Mouse (Mus musculus) heart, postnatal 10 days (tissue): ENCODE results near the gene Pde3a. TPM values are rescaled to one million over a fixed set of nuclear protein-coding genes. Genes with fewer than 3 reads are reported as not detected.

Experiments used
- DNase-seq, 2 experiments: peaks; one replicate each; pipeline ENCODE4 v3.0.0; 2021
- intact Hi-C: fragments of 180-260 bp; cut with DNase I; formaldehyde crosslinking; loops from one replicate; pipeline ENCODE4 v1.15.1; 2025
- total RNA-seq, 2 experiments: library from RNA; stranded (reverse); gene quantifications; 2 replicates each; pipeline ENCODE4 v1.2.3; 2021

Gene Pde3a
- total RNA-seq, 2 experiments from 2014 or later: 69.9 to 71.6 TPM

DNA sequence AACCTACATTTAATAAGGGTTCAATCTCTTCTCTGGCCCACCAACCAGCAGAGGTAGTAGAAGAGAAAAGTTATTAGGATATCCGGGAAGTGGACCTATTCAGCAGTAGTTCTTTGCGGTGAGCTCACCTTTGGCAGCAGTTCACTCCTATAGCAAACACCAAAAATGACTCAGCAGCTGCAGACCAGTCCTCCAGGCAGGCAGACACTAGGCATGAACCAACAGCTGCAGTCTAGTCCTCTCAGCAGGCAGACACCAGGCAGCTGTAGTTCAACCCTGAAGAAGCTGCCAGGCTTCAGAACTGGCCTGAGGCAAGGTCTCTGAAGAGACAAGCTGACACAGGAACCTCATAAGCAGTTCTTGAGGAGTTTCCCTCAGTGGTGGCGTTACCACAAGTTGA is 207.5 kb downstream of the Pde3a start:
- intact Hi-C loops: loop anchor here (10.0 kb wide), 1 partner anchor 292 kb away; no protein-coding TSS in a partner anchor
- peak in 1 of 2 experiments; percentile 22 for DNase-seq

DNA sequence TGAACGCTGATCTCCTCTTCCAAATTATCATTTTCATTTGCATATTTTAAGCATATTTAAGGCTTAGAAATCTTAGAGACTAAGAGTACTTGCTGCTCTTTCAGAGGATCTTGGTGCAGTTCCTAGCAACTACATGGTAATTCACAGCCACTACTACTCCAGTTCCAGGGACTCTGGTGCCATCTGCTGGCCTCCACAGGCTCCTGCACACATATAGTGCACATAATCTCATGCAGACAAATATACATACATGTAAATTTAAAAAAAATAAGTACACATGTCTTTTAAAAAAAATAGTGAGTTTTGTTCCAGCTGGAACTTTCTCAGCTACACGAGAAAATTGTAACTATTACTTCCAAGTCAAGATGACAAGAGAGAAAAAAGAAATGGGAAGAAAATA is 221.2 kb downstream of the Pde3a start:
- DNase-seq: no peak

DNA sequence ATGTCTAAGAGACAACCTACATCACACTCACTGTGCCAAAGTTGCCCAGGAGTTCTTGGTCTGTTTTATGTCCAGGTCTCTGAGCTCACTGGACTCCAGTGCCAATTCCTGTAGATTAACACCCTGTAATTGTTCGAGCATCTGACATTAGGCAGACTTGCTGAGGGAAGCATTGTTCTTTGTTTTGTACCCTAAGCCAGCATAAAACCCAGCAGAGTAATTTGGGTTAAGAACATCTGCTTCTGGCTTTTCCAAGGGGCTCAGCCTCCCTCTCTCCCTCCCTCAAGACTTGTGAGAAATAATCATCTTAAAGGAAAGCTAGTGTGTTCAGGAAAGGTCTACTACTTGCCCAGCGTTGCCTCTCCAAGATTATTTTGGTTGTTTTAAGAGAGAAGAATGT is 225.2 kb downstream of the Pde3a start:
- intact Hi-C loops: no loop called here
- peak in 1 of 2 experiments; percentile 9 for DNase-seq

More for the DNA sequence above, 221.2 kb downstream of the Pde3a start:
- intact Hi-C loops: no loop called here

DNA sequence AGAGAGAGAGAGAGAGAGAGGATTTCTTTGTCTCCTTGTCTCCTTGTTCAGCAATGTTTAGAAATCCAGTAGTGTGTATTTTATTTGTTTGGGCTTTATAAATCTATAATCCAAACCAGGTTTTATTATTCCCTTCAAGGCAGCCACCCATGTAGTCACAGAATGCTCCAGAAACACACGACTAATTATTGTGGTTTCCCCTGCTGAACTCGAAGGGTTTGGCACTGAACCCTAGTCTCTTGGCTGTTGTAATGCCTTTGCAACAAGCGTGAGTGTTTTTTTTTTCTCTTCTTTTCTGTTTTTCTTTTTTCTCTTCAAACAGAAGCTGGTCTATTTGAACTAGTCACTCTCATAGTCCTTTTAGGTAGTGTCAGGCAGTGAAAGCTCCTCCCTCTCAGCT is 225.6 kb downstream of the Pde3a start:
- DNase-seq: peak; percentile 40 to 48
- intact Hi-C loops: no loop called here

DNA sequence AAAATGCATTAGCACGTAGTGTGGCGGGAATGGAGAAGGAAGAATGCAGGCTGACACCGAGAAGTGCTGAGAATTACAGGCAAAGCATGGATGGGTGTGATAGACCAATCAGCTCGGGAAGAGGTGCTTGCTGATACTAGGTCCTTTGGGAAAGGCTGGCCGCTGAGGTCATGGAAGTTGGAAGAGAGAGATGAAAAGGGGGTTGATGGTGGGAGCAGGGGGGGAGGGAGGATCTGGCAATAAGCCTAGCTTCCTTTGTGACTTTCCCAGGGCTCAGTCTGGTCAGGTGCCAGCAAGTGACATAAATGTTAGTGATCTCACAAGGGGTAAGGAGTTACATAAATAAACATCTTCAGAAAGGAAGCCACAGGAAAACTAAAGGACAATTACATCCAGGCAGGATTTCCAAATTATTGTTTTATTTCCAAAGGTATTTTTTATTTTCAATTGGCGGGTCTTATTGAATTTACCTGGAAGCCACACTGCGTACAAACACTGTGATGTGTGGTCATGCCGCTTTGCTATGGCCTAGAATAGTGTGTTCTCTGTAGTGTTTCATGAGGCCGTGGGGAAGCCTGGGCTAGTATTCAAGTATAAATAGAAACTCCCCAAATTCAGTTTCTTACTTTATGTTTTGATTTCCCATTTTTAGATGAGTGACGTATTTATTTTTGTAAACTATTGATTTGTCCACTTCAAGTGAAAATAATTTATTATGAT is 236.4 kb downstream of the Pde3a start:
- intact Hi-C loops: loop anchor here (2.0 to 10.0 kb wide), 6 partner anchors 91 to 1032 kb away; partner anchors contain the start of gene Pyroxd1
- DNase-seq: peak; percentile 71 to 74

DNA sequence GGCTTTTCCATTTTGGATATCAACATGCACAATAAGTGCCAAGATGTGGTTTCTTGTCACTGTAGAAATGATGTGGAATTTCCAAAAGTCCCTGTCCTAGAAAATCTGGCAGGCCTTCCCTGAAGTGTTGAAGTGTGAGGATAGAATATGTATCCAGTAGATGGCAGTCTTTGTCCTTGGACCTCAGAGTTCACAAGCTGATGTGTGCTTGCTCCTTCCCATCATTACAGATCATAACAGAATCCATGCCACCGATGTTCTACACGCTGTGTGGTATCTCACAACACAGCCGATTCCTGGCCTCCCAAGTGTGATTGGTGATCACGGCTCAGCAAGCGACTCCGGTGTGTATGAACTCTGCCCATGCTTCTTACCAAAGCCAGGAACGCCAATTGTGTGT is 238.2 kb downstream of the Pde3a start:
- DNase-seq: peak; percentile 55 to 63
- intact Hi-C loops: loop anchor here (2.0 to 10.0 kb wide), 6 partner anchors 90 to 1030 kb away; partner anchors contain the start of gene Pyroxd1

DNA sequence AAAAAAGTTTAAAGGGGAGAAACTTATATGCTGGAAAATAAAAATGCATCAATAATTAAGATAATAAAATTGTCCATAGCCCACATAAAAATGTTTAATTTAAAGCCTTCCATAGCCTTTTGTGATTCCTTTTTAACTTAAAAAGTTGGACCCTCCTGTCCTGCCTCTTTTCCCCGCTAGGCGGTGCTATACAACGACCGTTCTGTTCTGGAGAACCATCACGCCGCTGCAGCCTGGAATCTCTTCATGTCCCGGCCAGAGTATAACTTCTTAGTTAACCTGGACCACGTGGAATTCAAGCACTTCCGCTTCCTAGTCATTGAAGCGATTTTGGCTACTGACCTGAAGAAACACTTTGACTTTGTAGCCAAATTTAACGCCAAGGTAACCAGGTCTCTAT is 239.6 kb downstream of the Pde3a start:
- peak; percentile 61 to 80 for DNase-seq

DNA sequence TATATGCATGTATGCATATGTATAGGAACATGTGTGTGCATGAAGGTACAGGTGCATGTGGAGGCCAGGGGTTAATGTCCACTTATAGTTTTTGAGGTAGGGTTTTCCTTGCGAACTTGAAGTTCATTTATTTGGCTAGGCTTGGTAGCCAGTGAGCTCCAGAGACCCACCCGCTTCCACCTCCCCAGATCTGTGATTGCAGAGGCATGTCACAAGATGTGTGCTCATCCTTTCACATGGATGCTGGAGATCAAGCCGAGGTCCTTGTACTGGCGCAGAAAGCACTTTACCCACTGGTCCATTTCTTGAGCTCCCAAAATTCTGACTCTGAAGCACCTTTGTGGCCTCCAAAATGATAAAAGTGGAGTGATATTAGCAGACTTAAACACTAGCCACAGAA is 245.8 kb downstream of the Pde3a start:
- no peak for DNase-seq
- intact Hi-C loops: no loop called here

More for the DNA sequence above, 239.6 kb downstream of the Pde3a start:
- intact Hi-C loops: loop anchor here (5.0 to 10.0 kb wide), 5 partner anchors 309 to 1029 kb away; partner anchors contain the start of gene Pyroxd1

DNA sequence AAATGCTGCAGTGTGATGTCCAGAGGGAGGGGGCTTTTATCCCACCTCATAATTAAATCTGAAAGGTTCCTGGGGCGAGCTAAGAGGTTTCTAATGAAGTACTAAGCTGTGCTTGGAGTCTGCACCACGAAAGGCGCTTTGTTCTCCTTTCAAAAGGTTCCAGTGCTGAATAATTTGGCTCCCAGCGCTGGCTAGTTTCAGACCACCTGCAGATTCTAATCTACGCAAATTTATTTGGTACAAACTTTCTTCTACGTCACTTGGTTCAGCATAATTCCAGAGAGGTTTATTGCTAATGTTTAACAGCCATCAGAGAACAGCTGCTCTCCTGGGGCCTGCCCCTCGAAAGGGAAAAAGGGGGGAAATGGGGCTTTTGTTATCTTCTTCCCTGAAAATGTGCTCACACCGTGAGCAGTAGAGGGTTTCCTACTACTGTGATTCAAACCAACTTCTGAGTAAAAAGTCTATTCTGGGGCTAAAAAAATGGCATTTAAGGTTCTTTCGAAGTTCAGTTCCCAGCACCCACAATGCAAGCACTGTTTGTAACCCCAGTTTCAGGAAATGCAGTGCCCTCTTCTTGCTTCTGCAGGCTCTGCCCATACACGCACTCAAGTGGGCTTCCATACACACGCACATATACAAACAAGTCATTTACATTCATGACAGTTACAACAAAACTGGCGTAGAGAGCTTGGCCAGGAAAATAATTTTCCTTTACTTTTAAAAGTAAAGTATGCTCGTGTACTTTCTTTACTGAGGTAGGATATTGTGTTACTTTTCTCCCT is 246.8 kb downstream of the Pde3a start:
- intact Hi-C loops: no loop called here
- DNase-seq: no peak

DNA sequence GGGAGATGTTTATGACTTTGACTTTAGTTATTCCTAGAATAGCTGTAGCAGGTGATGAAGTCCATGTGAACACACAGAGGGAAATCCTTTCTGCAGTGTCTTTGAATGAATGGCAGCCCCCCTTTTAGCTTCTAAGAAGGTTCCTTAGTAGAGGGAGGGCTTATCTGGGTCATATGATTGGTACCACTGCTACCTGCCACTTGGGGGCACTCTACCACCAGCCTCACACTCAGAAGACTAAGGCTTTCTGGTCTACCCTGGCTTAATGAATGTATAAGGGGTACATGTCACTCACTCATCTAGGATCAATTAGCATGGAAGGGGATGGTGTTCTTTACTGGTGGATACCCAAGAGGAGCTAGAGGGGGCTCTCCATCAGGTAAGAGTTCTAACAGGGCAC is 250.4 kb downstream of the Pde3a start:
- intact Hi-C loops: no loop called here
- DNase-seq: peak in 1 of 2 experiments; percentile 14

DNA sequence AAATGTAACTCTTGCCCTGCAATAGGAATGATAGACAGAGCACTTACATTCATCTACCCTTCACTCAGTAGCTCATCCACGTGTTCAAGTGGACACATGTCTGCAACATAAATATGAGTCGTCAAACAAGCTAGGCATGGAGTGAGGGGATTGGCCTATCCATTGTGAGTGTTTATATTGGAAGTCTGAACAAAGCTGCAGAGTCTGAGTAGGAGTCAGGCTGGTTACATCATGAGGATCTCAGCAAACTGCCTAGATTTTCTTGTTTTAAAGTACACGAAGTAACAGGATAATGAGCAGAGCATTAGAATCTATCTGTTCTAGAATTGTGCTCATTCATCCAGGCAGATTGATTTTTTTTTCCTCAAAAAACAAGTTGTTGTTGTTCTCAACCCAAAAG is 252.1 kb downstream of the Pde3a start:
- intact Hi-C loops: no loop called here

DNA sequence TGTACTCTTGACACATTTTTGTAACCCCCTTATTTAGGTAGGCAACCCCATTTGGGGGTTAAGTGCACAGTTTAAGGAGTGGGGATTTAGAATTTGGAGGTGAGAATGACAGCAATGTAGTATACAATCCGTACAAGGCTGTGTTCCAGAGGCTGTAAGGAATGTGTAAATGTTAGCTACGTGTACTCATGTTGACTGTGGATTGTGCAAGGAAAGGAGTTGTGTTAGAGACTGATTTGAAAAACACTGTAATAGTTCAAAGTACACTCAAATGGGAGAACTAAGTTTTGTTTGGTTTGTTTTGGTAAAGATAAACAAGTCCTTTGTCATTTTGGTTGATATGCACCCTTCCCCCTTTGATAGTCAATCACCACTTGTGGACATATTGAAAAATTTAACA is 273.5 kb downstream of the Pde3a start:
- intact Hi-C loops: no loop called here
- no peak for DNase-seq

More for the DNA sequence above, 252.1 kb downstream of the Pde3a start:
- DNase-seq: no peak

DNA sequence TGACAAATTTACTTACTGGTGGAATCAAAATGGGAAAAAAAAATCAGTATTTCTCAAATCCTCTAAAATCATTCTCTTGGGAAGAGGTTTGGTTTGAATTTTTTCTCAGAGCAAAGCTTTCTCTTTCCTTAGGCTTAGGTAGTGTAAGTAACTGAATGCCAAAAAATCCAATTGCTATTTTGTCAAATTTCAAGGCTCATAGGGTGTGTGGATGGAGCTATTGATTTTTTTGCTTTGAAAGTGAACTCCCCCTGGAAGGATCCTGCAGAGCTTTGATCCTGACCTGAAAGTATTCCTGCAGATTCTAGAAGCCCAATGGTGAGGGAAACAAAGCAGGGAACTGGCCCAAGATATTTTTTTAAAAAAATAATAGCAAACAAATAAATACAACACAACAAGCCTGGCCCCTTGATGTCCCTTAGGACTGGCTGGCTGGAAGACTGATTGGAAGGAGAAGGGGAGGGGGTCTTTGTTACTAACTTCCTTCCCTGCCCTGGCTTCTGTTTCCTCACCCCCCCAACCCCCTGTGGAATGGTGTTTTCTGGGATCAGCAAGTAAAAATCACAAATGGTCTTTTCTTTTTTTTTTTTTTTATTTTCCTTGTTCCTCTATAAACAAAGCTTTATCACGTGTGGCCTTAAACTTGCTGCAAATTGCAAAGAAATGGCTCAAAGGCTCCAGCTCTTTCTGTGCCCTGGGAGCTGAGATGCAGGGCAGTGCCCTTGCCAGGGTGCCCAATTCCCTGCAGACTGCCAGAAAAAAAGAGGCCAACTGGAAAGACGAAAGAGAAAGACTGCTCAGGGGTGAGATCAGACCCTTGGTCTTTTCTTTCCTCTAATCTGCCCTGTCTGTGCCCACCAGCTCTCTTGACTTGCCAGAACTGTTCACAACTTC is 274.9 kb downstream of the Pde3a start, which contains the start of gene Slco1c1:
Gene Slco1c1 (plus strand): TSS at position 622 of the 894 bp plus-strand sequence.
- intact Hi-C loops: no loop called here
- no peak for DNase-seq

DNA sequence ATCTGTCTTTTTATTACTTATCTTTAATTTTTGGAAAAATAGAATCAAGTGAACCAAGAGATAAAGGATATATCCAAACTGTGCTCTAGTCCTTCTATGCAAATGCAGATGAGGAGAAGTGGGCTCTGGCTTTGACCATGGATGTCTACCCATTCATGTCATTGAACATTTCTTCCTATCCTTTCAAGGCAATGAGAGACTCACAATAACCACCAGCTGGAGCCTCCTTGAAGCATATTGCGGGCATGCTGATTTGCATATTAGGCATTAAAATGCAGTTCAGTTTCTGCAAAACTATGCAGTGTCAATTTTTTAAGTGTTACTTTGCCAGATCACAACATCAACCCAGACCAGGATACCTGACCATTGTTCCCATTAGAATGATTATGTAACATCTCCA is 276.7 kb downstream of the Pde3a start:
- intact Hi-C loops: no loop called here
- DNase-seq: no peak

DNA sequence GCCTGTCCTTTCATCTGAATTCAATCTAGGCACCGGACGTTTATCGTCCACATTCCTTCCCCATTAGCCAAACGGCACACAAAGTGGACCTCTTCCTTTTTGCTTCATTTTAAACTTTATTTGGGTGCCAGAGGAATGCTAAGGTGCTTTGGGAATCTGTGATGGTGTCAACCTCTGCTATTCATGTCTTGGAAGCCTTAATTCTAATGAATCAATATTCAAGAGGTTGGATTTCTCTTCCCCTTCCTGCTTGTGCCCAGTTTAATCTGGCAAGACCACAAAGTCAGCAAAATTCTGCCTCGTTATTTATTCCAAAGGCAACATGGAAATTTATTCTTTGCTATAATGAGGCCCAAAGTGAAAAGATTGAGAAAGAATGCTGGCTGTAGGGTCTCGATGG is 281.8 kb downstream of the Pde3a start:
- intact Hi-C loops: no loop called here
- no peak for DNase-seq

DNA sequence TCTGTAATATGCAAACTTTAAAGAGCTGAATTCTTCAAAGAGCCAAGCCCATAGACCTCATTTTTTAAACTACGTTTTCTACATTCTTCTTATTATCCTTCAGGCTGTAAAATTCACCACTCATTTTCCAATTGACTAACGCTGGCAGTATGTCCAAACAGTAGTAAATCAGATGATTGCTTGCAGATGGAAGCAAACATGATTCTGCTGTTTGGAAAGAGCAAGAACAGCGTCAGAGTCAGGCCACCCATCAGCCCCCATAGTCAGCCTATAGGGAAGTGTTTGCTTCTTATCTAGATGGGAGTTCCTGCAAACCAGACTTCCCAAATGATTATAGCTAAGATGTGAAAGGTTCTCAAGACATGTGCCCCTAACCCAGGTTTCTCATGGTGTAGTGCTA is 288.2 kb downstream of the Pde3a start:
- intact Hi-C loops: no loop called here
- DNase-seq: no peak

DNA sequence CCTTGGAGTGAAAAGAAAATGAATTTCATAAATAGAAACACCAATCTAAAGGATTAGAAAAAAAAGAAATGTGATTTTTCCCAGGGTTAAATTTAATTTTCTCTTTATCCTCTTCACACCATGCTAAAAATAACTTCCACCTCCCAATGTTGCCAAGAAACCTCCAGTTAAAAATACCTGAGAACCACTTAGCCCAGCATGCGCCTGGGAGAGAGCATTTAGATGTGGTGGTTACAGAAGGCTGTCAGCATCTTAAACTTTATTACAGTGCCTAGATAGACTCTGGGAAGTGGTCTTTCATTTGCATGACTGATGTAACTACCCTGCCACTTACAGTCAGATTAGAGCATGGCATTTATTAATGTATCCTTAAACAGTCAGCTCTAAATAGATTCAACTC is 292.1 kb downstream of the Pde3a start:
- intact Hi-C loops: no loop called here
- DNase-seq: peak; percentile 22 to 32

DNA sequence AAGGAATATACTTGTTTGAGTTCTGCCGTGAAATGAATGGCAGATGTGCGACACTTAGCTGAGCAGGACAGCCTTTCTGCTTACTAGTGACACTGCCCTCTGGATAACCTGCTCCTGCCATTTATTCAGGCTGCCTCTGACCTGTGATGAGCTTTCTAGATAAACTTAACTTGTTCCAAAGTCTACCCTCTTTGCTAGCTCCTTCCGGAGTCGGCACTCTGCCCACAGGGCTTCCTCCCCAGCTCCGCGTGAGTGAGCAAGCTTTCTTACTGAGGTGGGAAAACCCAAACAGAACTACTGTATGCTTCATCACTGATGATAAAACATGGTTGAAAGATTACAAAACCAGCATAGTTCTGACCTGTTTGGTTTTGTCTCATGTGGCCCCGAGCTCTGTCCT is 294.3 kb downstream of the Pde3a start:
- intact Hi-C loops: no loop called here

More for the DNA sequence above, 294.3 kb downstream of the Pde3a start:
- DNase-seq: no peak
